Mouse (Mus musculus) neutrophil, adult 65 days (primary cell): ENCODE measurements around the gene Fam83f. TPM values are rescaled to one million over a fixed set of nuclear protein-coding genes. Genes with fewer than 3 reads are reported as not detected.

ENCODE experiments used
- total RNA-seq: library from RNA; stranded (reverse); gene quantifications from 2 replicates; pipeline ENCODE4 v1.2.4, GENCODE M21; 2023

Fam83f gene
- total RNA-seq, result 2.1 and 3.0 TPM in 2 replicates

DNA sequence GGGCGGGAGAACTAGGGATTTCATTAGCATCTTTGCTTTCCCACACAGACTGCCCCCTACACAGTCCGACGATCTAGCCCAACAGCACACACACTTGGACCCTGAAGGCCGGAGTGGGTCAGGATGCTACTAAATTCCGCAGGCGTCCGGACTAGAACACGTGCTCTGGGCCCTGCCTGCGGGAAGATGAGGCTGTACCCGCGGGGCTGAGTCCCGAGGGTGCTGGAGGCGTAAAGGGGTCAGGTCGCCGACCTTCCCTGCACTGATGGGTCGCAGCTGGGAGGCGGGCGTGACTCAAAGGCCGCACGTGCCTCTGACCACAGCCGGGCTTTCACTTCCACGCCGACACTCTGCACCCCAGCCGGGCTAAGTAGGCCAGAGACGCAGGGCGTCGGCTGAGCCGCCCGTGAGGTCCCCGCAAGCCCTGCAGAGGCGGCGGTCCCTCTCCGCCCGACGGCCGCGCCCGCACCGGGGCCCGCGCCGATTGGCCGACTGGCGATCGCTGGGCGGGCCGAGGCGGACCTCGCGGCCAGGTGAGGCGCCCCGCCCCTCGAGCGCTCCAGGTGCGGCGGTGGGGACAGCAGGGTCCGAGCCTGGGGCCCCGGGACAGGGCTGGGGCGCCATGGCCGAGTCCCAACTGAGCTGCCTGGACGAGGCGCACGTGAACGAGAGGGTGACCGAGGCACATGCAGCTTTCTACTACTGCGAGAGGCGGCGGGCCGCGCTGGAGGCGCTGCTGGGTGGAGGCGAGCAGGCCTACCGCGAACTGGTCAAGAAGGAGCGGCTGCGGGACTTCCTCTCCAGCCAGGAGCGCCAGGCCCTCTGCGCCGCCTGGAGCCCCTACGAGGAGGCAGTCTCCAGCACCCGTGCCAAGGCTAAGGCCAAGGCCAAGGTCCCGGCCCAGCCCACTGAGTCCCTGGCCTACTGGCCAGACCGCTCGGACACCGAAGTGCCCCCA lies at the start of gene Fam83f:
Fam83f (plus strand) TSS at position 553 of the 958 bp plus-strand sequence.

GRCm38 (mm10) chr15:80710608-80711363 lies 39.1 kb downstream of the Fam83f start, which contains the start of gene Tnrc6b:
Tnrc6b (plus strand) TSS chr15:80711313.

Other genes with a start within 250 kb of the Fam83f start
- gene Enthd1, start 106.7 kb upstream of the Fam83f start, total RNA-seq, result not detected in 2 replicates
- gene Grap2, start 99.3 kb upstream of the Fam83f start, total RNA-seq, result 1.4 and 2.5 TPM in 2 replicates
- 192 and 250 TPM in 2 replicates for gene Tnrc6b, start 39.5 kb downstream of the Fam83f start, total RNA-seq